In genomic region chr8:91318938-91319729, GRCm38 (mm10) we compare ENCODE assay signal across 16 mouse cellular contexts.
"Had no signal": no experiment of that assay in that cellular context is flagged by ENCODE, and none has a peak within 500 bp of the region (broad histone marks: within the 10 kb centered on the region; RNA-seq: fewer than 3 reads in every experiment).

No protein-coding gene starts in this region.

- H3K4me3 ChIP-seq: layer of hippocampus, adult 2 months; limb, embryonic 12.5 days; liver, embryonic 13.5 days; midbrain, embryonic 13.5 days; myocyte; neural tube, embryonic 15.5 days had no signal

- H3K27ac ChIP-seq: layer of hippocampus, adult 2 months; limb, embryonic 12.5 days; liver, embryonic 13.5 days; macrophage; midbrain, embryonic 13.5 days; neural tube, embryonic 15.5 days had no signal

- ATAC-seq: liver, postnatal 0 days; midbrain, embryonic 13.5 days had no signal

- DNase-seq: kidney, adult 18-20 months; kidney, postnatal 10 days; kidney, postnatal 4 days; liver; liver, embryonic 13.5 days; liver, postnatal 0 days; right cerebral cortex, adult 18-20 months; right cerebral cortex, postnatal 25 days; thymus, postnatal 36 days had no signal

- H3K36me3 ChIP-seq: liver, embryonic 13.5 days; midbrain, embryonic 13.5 days; neural tube, embryonic 15.5 days had no signal

- H3K27me3 ChIP-seq: limb, embryonic 12.5 days; liver, embryonic 13.5 days; megakaryocyte, embryonic 14.5 days; midbrain, embryonic 13.5 days; neural tube, embryonic 15.5 days had no signal

- H3K9me3 ChIP-seq: limb, embryonic 12.5 days; liver, embryonic 13.5 days; megakaryocyte, embryonic 14.5 days; midbrain, embryonic 13.5 days; neural tube, embryonic 15.5 days had no signal

- H3K4me2 ChIP-seq: limb, embryonic 12.5 days; liver, embryonic 13.5 days; midbrain, embryonic 13.5 days; neural tube, embryonic 15.5 days had no signal

- H3K9ac ChIP-seq: limb, embryonic 12.5 days; liver, embryonic 13.5 days; liver, postnatal 0 days; midbrain, embryonic 13.5 days; neural tube, embryonic 15.5 days had no signal
